Mouse (Mus musculus) forebrain, postnatal 0 days (tissue): ENCODE measurements around the gene Olfr1271. TPM values are rescaled to one million over a fixed set of nuclear protein-coding genes. Genes with fewer than 3 reads are reported as not detected.
"Not testable (repeated sequence)": the region's sequence is repeated elsewhere in the genome, so short reads cannot be mapped to it uniquely, and the experiment has no call there.

ENCODE experiments used
- ATAC-seq: fragments of 200-750 bp; cut with Nextera tagmentation; 2 replicates; pipeline ENCODE4 v1.8.0; 2017; ENCODE audit warnings: mild to moderate bottlenecking, moderate library complexity
- DNase-seq: peaks from one replicate; pipeline ENCODE4 v3.0.0-alpha.2; 2015
- H3K27ac ChIP-seq: fragments of 300-500 bp; sonication (generic); 2 replicates; pipeline ENCODE4 v1.5.1; 2014; ENCODE audit warnings: low read depth, mild to moderate bottlenecking, antibody characterized with exemption, low read length, moderate library complexity, mixed read lengths
- H3K27me3 ChIP-seq: fragments of 300-500 bp; sonication (generic); 2 replicates; pipeline ENCODE4 v1.6.1; 2014; ENCODE audit warnings: mild to moderate bottlenecking, low read length, mixed read lengths; ENCODE audit not compliant: insufficient read depth
- H3K36me3 ChIP-seq: fragments of 300-500 bp; sonication (generic); 2 replicates; pipeline ENCODE4 v1.6.1; 2014; ENCODE audit warnings: mild to moderate bottlenecking, moderate library complexity; ENCODE audit not compliant: insufficient read depth
- H3K4me1 ChIP-seq: fragments of 300-500 bp; sonication (generic); 2 replicates; pipeline ENCODE4 v1.6.1; 2014; ENCODE audit warnings: antibody characterized with exemption; ENCODE audit not compliant: insufficient read depth
- H3K4me2 ChIP-seq: fragments of 300-500 bp; sonication (generic); 2 replicates; pipeline ENCODE4 v1.6.1; 2014; ENCODE audit warnings: low read depth, mild to moderate bottlenecking, moderate library complexity
- H3K4me3 ChIP-seq: fragments of 300-500 bp; sonication (generic); 2 replicates; pipeline ENCODE4 v1.5.1; 2014; ENCODE audit warnings: low read depth, low read length, mixed read lengths
- H3K9ac ChIP-seq: fragments of 300-500 bp; sonication (generic); 2 replicates; pipeline ENCODE4 v1.6.1; 2014; ENCODE audit warnings: mild to moderate bottlenecking
- H3K9me3 ChIP-seq: fragments of 300-500 bp; sonication (generic); 2 replicates; pipeline ENCODE4 v1.6.1; 2016; ENCODE audit warnings: low read length
- CTCF ChIP-seq: sonication (generic); IDR thresholded peaks from 2 replicates; pipeline ENCODE4 v1.5.1; 2016; ENCODE audit warnings: antibody characterized with exemption, control low read depth, low read depth
- WGBS: fragments of 180-500 bp; shearing (Covaris S2); extraction: QIAGEN DNeasy Blood & Tissue Kit; methylation state at CpG from one replicate; pipeline ENCODE4 v1.1.7; 2014; 5-methylcytosine and 5-hydroxymethylcytosine counted together
- polyA plus RNA-seq: library from polyadenylated mRNA; unstranded; fragments of >200 nt; fragmentation: Nextera tagmentation; extraction: Ambion mirVana; gene quantifications from 2 replicates; pipeline ENCODE4 v1.2.1, GENCODE M21; 2015
- total RNA-seq: library from RNA; depleted of rRNA; stranded (reverse); fragments of >200 nt; gene quantifications from 2 replicates; pipeline ENCODE4 v1.2.3, GENCODE M21; 2014; rRNA removed

Olfr1271 gene
- total RNA-seq (not detected in 2 replicates), polyA plus RNA-seq (not detected in 2 replicates)

DNA sequence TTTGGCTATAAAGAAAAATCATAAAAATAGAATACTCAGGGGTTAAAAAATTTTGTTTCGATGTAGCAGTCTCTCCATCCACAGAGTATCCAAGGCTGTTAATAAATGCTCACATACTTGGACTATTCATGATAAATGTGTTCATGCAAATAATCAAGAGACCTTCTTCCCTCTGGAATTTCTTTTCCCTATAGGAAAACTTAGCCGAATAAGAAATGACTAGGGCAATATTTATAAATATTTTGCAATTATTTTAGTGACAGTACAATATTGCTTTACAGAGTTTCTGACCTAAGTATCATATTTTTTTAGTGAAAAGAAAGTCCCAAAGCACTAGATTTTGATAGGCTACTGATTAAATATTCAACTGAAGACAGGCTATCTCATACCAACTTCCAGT, at the start of gene Olfr1271:
TSS of gene Olfr1271 (minus strand) at position 101 of the 400 bp plus-strand sequence.
- H3K4me3 ChIP-seq: no peak within 1 kb of the TSS
- H3K4me1 ChIP-seq: no peaks in the 10 kb centered on the region
- H3K27me3 ChIP-seq: no peaks in the 10 kb centered on the region
- WGBS: 96% methylated on average over 2 of the region's 2 CpGs
- H3K36me3 ChIP-seq: no peaks in the 10 kb centered on the region
- no peak within 1 kb of the TSS for H3K9ac ChIP-seq
- no peak within 1 kb of the TSS for H3K27ac ChIP-seq
- DNase-seq (no peak), ATAC-seq (no peak)
- TF ChIP-seq CTCF: no peak
- H3K9me3 ChIP-seq: no peaks in the 10 kb centered on the region
- H3K4me2 ChIP-seq: no peak within 1 kb of the TSS

DNA sequence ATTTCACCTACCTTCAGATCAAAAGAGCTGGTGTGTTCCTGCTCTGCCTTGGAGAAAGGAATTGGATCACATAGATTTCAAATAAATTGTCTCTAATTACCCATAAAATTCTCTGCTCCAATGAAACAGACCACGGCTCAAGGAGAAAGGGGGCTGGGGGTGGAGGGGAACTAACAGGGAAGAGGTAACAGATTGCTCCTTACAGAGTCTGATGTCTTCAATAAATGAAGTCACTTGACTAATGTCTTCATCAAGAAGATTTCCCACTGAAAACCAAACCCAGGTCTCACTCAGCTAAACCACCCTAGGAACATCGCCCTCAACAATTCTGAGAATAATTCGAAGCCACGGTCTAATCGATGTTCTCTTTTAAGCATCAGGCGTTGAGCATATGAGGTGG, 21.9 kb upstream of the Olfr1271 start, which contains the start of gene Olfr1272:
TSS of gene Olfr1272 (minus strand) at position 101 of the 400 bp plus-strand sequence.
- ATAC-seq: no peak
- Histone ChIP-seq H3K4me2 (no peak within 1 kb of the TSS), H3K36me3 (no peaks in the 10 kb centered on the region), H3K9ac (no peak within 1 kb of the TSS), H3K27me3 (no peaks in the 10 kb centered on the region), H3K9me3 (no peaks in the 10 kb centered on the region), H3K27ac (no peak within 1 kb of the TSS), H3K4me3 (no peak within 1 kb of the TSS), H3K4me1 (no peaks in the 10 kb centered on the region)
- no peak for TF ChIP-seq CTCF
- WGBS: 76% methylated on average over 6 of the region's 6 CpGs
- DNase-seq: no peak

DNA sequence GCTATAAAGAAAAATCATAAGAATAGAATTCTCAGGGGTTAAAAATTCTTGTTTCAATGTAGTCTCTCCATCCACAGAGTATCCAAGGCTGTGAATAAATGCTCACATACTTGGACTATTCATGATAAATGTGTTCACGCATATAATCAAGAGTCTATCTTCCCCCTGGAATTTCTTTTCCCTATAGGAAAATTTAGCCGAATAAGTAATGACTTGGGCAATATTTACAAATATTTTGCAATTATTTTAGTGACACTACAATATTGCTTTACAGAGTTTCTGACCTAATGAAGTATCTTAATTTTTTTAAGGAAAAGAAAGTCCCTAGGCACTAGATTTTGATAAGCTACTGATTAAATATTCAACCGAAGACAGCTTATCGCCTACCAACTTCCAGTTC, 13.3 kb downstream of the Olfr1271 start, which contains the start of gene Olfr142:
TSS of gene Olfr142 (minus strand) at position 101 of the 400 bp plus-strand sequence.
- Histone ChIP-seq H3K4me1 (no peaks in the 10 kb centered on the region), H3K4me2 (no peak within 1 kb of the TSS), H3K9me3 (no peaks in the 10 kb centered on the region), H3K27ac (no peak within 1 kb of the TSS), H3K4me3 (no peak within 1 kb of the TSS), H3K36me3 (no peaks in the 10 kb centered on the region), H3K27me3 (no peaks in the 10 kb centered on the region), H3K9ac (no peak within 1 kb of the TSS)
- 96% methylated on average over 4 of the region's 4 CpGs for WGBS
- ATAC-seq (no peak), DNase-seq (no peak)
- no peak for TF ChIP-seq CTCF

DNA sequence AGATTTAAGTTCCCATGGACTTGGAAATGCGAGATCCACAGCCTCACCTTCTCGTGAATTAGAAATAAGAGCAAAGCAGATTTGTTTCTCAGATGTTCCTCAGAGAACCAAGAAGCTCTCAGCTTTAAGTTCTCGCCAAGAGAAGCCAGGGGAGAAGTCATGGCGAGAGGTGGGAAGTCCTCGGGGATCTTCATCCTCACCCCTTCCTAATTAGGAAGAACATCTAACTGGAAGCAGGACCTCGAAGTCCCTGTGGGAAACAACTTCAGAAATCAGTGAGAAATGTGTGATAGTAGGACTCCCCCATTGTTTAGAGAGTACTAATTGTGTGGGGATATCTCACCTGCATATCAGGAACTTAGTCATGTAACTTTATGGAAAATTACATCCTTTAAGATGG, 46.4 kb downstream of the Olfr1271 start, which contains the start of gene Olfr1506:
TSS of gene Olfr1506 (minus strand) at position 101 of the 400 bp plus-strand sequence.
- not testable (repeated sequence) for H3K9ac ChIP-seq, ATAC-seq
- no CpG with 5 or more reads among the region's 6 CpGs for WGBS

More for the DNA sequence above, 46.4 kb downstream of the Olfr1271 start, which contains the start of gene Olfr1506:
- H3K27ac ChIP-seq, H3K4me1 ChIP-seq, H3K4me3 ChIP-seq, H3K9me3 ChIP-seq, DNase-seq, H3K4me2 ChIP-seq, H3K27me3 ChIP-seq, H3K36me3 ChIP-seq: not testable (repeated sequence)

Other genes with a start within 250 kb of the Olfr1271 start
- gene Olfr1264, start 245.5 kb downstream of the Olfr1271 start, total RNA-seq: not detected in 2 replicates
- not detected in 2 replicates for gene Olfr1264, start 245.5 kb downstream of the Olfr1271 start, polyA plus RNA-seq
- not detected in 2 replicates for gene Olfr1265, start 235.7 kb downstream of the Olfr1271 start, total RNA-seq
- not detected in 2 replicates for gene Olfr1265, start 235.7 kb downstream of the Olfr1271 start, polyA plus RNA-seq
- not detected in 2 replicates for gene Olfr140, start 207.4 kb downstream of the Olfr1271 start, total RNA-seq
- gene Olfr140, start 207.4 kb downstream of the Olfr1271 start, polyA plus RNA-seq: not detected in 2 replicates
- not detected in 2 replicates for gene Olfr1269, start 149.6 kb downstream of the Olfr1271 start, total RNA-seq
- gene Olfr1269, start 149.6 kb downstream of the Olfr1271 start, polyA plus RNA-seq: not detected in 2 replicates
- not detected in 2 replicates for gene Olfr32, start 128.7 kb downstream of the Olfr1271 start, total RNA-seq
- gene Olfr32, start 128.7 kb downstream of the Olfr1271 start, polyA plus RNA-seq: not detected in 2 replicates
- gene Olfr1270, start 117.9 kb downstream of the Olfr1271 start, total RNA-seq: not detected in 2 replicates
- not detected in 2 replicates for gene Olfr1270, start 117.9 kb downstream of the Olfr1271 start, polyA plus RNA-seq
- gene Olfr1506, start 46.5 kb downstream of the Olfr1271 start, total RNA-seq: not detected in 2 replicates
- gene Olfr1506, start 46.5 kb downstream of the Olfr1271 start, polyA plus RNA-seq: not detected in 2 replicates
- gene Olfr142, start 13.4 kb downstream of the Olfr1271 start, total RNA-seq: not detected in 2 replicates
- gene Olfr142, start 13.4 kb downstream of the Olfr1271 start, polyA plus RNA-seq: not detected in 2 replicates
- not detected in 2 replicates for gene Olfr1272, start 21.8 kb upstream of the Olfr1271 start, total RNA-seq
- not detected in 2 replicates for gene Olfr1272, start 21.8 kb upstream of the Olfr1271 start, polyA plus RNA-seq
- gene Gm13769, start 51.2 kb upstream of the Olfr1271 start, total RNA-seq: not detected in 2 replicates
- gene Gm13769, start 51.2 kb upstream of the Olfr1271 start, polyA plus RNA-seq: not detected in 2 replicates
- not detected in 2 replicates for gene Olfr1274-ps, start 127.7 kb upstream of the Olfr1271 start, total RNA-seq
- gene Olfr1274-ps, start 127.7 kb upstream of the Olfr1271 start, polyA plus RNA-seq: not detected in 2 replicates